Comparison of ENCODE assay signal across 16 mouse cellular contexts in genomic region chr17:71168846-71169245, GRCm38 (mm10). TPM values are rescaled to one million over a fixed set of nuclear protein-coding genes. Genes with fewer than 3 reads are reported as not detected.
DNase-seq lines count a peak whose midpoint lies in the region; ATAC-seq and TF ChIP-seq lines count a peak whose summit lies in the region.
"Had no signal": no experiment of that assay in that cellular context is flagged by ENCODE, and none has a peak within 500 bp of the region (broad histone marks: within the 10 kb centered on the region; RNA-seq: fewer than 3 reads in every experiment).

No protein-coding gene starts in this region.

- no peaks in the 10 kb centered on the region for H3K27me3 ChIP-seq in hindbrain, embryonic 13.5 days
- H3K27me3 ChIP-seq: forebrain, embryonic 13.5 days had no signal

- no peak overlapping the region for H3K9ac ChIP-seq in hindbrain, embryonic 13.5 days
- H3K9ac ChIP-seq: forebrain, embryonic 13.5 days had no signal

- 68% methylated on average over 9 of the region's 9 CpGs for WGBS in hindbrain, embryonic 13.5 days

- no peak for DNase-seq in frontal cortex, postnatal 14 days (ENCODE audit: low spot score in 2 of 2)
- DNase-seq in layer of hippocampus, adult 2 months (ENCODE audit: low spot score in 2 of 2): peak in 1 of 2 experiments; percentile 25
- DNase-seq in layer of hippocampus, postnatal 14 days (ENCODE audit: low spot score in 2 of 2): no peak
- peak; percentile 42 for DNase-seq in right cerebral cortex, postnatal 25 days
- no peak for DNase-seq in right cerebral cortex, postnatal 10 days (ENCODE audit: low spot score in 2 of 2)
- peak; percentile 45 for DNase-seq in telencephalon, adult 2 months (ENCODE audit: low read depth, low spot score)
- DNase-seq: adrenal gland, postnatal 25 days; cerebellum, adult 9-11 months; embryo, embryonic 11 days; gastrocnemius, postnatal 14 days; midbrain, embryonic 14.5 days had no signal

- no peak overlapping the region for H3K4me2 ChIP-seq in hindbrain, embryonic 13.5 days
- H3K4me2 ChIP-seq: forebrain, embryonic 13.5 days had no signal

- H3K4me3 ChIP-seq in layer of hippocampus, adult 2 months: no peak overlapping the region
- H3K4me3 ChIP-seq in hindbrain, embryonic 13.5 days: no peak overlapping the region
- H3K4me3 ChIP-seq: forebrain, embryonic 13.5 days; left cerebral cortex, adult 2 months had no signal

- H3K4me1 ChIP-seq in hindbrain, embryonic 13.5 days (replicated peaks): no peaks in the 10 kb centered on the region
- H3K4me1 ChIP-seq: forebrain, embryonic 13.5 days had no signal

- H3K27ac ChIP-seq in layer of hippocampus, adult 2 months: peak overlapping the region; percentile 18; the same call in 1 of the 2 replicates
- H3K27ac ChIP-seq in hindbrain, embryonic 13.5 days: no peak overlapping the region
- H3K27ac ChIP-seq: forebrain, embryonic 13.5 days; left cerebral cortex, adult 2 months; stomach, postnatal 0 days had no signal

- H3K36me3 ChIP-seq in hindbrain, embryonic 13.5 days: no peaks in the 10 kb centered on the region

- H3K9me3 ChIP-seq in hindbrain, embryonic 13.5 days: no peaks in the 10 kb centered on the region
- H3K9me3 ChIP-seq: forebrain, embryonic 13.5 days had no signal

- TF ChIP-seq CTCF in layer of hippocampus, adult 2 months (conservative IDR thresholded peaks at IDR 0.05): no peak

- ATAC-seq in frontal cortex, adult (ENCODE audit: low TSS enrichment): peak; percentile 97
- ATAC-seq in hindbrain, embryonic 13.5 days (ENCODE audit: low FRiP score): no peak
- ATAC-seq: forebrain, embryonic 13.5 days had no signal

RNA-seq across cellular contexts. Expression of gene Lpin2, which starts 13.5 kb away (rescaled TPM):
- total RNA-seq in layer of hippocampus, adult 2 months (2021): 100 to 1,000 TPM in 1 of 2 experiments, 10 to 100 TPM in 1; 95.8 to 109 TPM
- total RNA-seq in layer of hippocampus, postnatal 14 days (2021): 10 to 100 TPM; 76.4 to 83.8 TPM
- 40.6 and 41.8 TPM in 2 replicates for polyA plus RNA-seq in hindbrain, embryonic 13.5 days (2015; fragmentation: Nextera tagmentation; extraction: Ambion mirVana)

Comparison
In these comparisons a context has a peak if more than half of its experiments do, and no peak if none do; other contexts are left out.
1. DNase-seq: peak in right cerebral cortex, postnatal 25 days (single experiment) and telencephalon, adult 2 months (single experiment); none in frontal cortex, postnatal 14 days (0 of 2), layer of hippocampus, postnatal 14 days (0 of 2) and right cerebral cortex, postnatal 10 days (0 of 2).